ENCODE assay signal across 16 mouse cellular contexts in the genomic region with DNA sequence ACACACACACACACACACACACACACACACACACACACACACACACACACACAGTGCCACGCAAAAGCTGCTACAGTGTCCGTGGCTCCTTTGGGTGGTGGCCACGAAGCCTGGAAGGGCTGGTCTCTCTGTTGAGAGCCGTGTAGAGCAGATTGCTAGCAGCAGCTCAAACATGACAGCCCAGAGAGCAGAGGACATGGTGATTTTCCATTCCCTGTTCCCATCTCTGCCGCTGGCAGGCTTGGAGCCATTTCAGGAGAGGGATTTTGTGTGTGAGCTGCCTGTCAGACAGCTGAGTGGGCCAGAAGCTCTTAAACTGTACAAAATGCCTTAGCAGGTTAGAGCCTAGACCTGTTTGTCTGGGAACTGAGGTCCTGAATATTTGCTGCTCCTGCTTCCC. TPM values are rescaled to one million over a fixed set of nuclear protein-coding genes. Genes with fewer than 3 reads are reported as not detected.
DNase-seq lines count a peak whose midpoint lies in the region; ATAC-seq and TF ChIP-seq lines count a peak whose summit lies in the region.
"Had no signal": no experiment of that assay in that cellular context is flagged by ENCODE, and none has a peak within 500 bp of the region (broad histone marks: within the 10 kb centered on the region; RNA-seq: fewer than 3 reads in every experiment).

No protein-coding gene starts in this region.

- 68% methylated on average over 5 of the region's 5 CpGs for WGBS in kidney, embryonic 14.5 days
- 61% methylated on average over 5 of the region's 5 CpGs for WGBS in embryonic facial prominence, embryonic 10.5 days
- WGBS in limb, embryonic 10.5 days, result 66% methylated on average over 5 of the region's 5 CpGs

- no peaks in the 10 kb centered on the region; the same call in 1 of the 2 replicates for H3K36me3 ChIP-seq in kidney, embryonic 14.5 days (ENCODE audit: control insufficient read depth, insufficient read depth, low read length)
- peaks cover 65% of the 10 kb centered on the region for H3K36me3 ChIP-seq in embryonic facial prominence, embryonic 10.5 days (replicated peaks)
- H3K36me3 ChIP-seq in limb, embryonic 10.5 days, result peaks cover 60% of the 10 kb centered on the region
- H3K36me3 ChIP-seq: liver, embryonic 13.5 days had no signal

- peak overlapping the region; percentile 57; the same call in 1 of the 2 replicates for H3K27ac ChIP-seq in kidney, embryonic 14.5 days (ENCODE audit: low read depth, low read length)
- peak overlapping the region; percentile 69 for H3K27ac ChIP-seq in embryonic facial prominence, embryonic 10.5 days (replicated peaks)
- peak overlapping the region; percentile 67 for H3K27ac ChIP-seq in limb, embryonic 10.5 days
- H3K27ac ChIP-seq in gastrocnemius, adult 2 months, result no peak overlapping the region
- H3K27ac ChIP-seq: liver, embryonic 13.5 days had no signal

- no peak overlapping the region for H3K9ac ChIP-seq in kidney, embryonic 14.5 days (ENCODE audit: low read depth, low read length)
- H3K9ac ChIP-seq: liver, embryonic 13.5 days had no signal

- DNase-seq in cerebellum, postnatal 36 days, result peak; percentile 37 to 40
- DNase-seq in cerebellum, adult 9-11 months, result no peak
- no peak for DNase-seq in kidney, adult 11 months
- no peak for DNase-seq in embryonic facial prominence, embryonic 10.5 days (ENCODE audit: low spot score)
- no peak for DNase-seq in limb, embryonic 10.5 days (ENCODE audit: low spot score)
- no peak for DNase-seq in natural killer cell, adult 2 months (ENCODE audit: low spot score in 2 of 2)
- no peak for DNase-seq in gastrocnemius, adult 2 months
- DNase-seq: liver, embryonic 13.5 days; right cerebral cortex, postnatal 4 days; thymus, postnatal 25 days had no signal

- intact Hi-C loops in gastrocnemius, adult 2 months (cut with DNase I), result no loop called here

- H3K4me2 ChIP-seq in kidney, embryonic 14.5 days (replicated peaks; ENCODE audit: low read depth, low read length), result no peak overlapping the region
- H3K4me2 ChIP-seq: liver, embryonic 13.5 days had no signal

- TF ChIP-seq CTCF in gastrocnemius, adult 2 months (IDR thresholded peaks at IDR 0.05), result no peak

- peaks cover 17% of the 10 kb centered on the region; the same call in 1 of the 2 replicates for H3K4me1 ChIP-seq in kidney, embryonic 14.5 days (ENCODE audit: control insufficient read depth, insufficient read depth, low read length)
- H3K4me1 ChIP-seq in embryonic facial prominence, embryonic 10.5 days, result peaks cover 61% of the 10 kb centered on the region
- peaks cover 32% of the 10 kb centered on the region for H3K4me1 ChIP-seq in limb, embryonic 10.5 days

- no peaks in the 10 kb centered on the region for H3K9me3 ChIP-seq in kidney, embryonic 14.5 days (ENCODE audit: control insufficient read depth, low read length)
- H3K9me3 ChIP-seq in embryonic facial prominence, embryonic 10.5 days, result no peaks in the 10 kb centered on the region
- H3K9me3 ChIP-seq in limb, embryonic 10.5 days (replicated peaks), result no peaks in the 10 kb centered on the region
- H3K9me3 ChIP-seq: liver, embryonic 13.5 days had no signal

- H3K4me3 ChIP-seq in kidney, embryonic 14.5 days (ENCODE audit: low read length), result no peak overlapping the region
- H3K4me3 ChIP-seq in embryonic facial prominence, embryonic 10.5 days, result no peak overlapping the region
- H3K4me3 ChIP-seq in limb, embryonic 10.5 days, result no peak overlapping the region
- no peak overlapping the region for H3K4me3 ChIP-seq in gastrocnemius, adult 2 months
- H3K4me3 ChIP-seq: liver, embryonic 13.5 days had no signal

- no peak for ATAC-seq in kidney, embryonic 14.5 days (ENCODE audit: low FRiP score, low TSS enrichment)

- no peaks in the 10 kb centered on the region for H3K27me3 ChIP-seq in kidney, embryonic 14.5 days (ENCODE audit: control insufficient read depth, insufficient read depth, low read length)
- no peaks in the 10 kb centered on the region for H3K27me3 ChIP-seq in embryonic facial prominence, embryonic 10.5 days (replicated peaks; ENCODE audit: low read depth, poor library complexity, severe bottlenecking)
- H3K27me3 ChIP-seq in limb, embryonic 10.5 days (ENCODE audit: low read depth, poor library complexity, severe bottlenecking), result no peaks in the 10 kb centered on the region
- H3K27me3 ChIP-seq: liver, embryonic 13.5 days; Patski had no signal

RNA-seq across cellular contexts. Expression of a gene that starts 20.1 kb away (rescaled TPM):
- 9.0 and 9.9 TPM in 2 replicates for polyA plus RNA-seq in kidney, embryonic 14.5 days (2014; fragmentation: Nextera tagmentation; extraction: Ambion mirVana)
- polyA plus RNA-seq in embryonic facial prominence, embryonic 10.5 days (2016; fragmentation: Nextera tagmentation; extraction: Ambion mirVana), result 12.4 and 13.7 TPM in 2 replicates
- 9.7 and 11.2 TPM in 2 replicates for polyA plus RNA-seq in limb, embryonic 10.5 days (2016; fragmentation: Nextera tagmentation; extraction: Ambion mirVana)
- not detected for total RNA-seq in gastrocnemius, adult 2 months (2021)

RNA-seq across cellular contexts. Expression of a gene that starts 34.6 kb away (rescaled TPM):
- polyA plus RNA-seq in kidney, embryonic 14.5 days (2014; fragmentation: Nextera tagmentation; extraction: Ambion mirVana), result not detected in 2 replicates
- not detected in 2 replicates for polyA plus RNA-seq in embryonic facial prominence, embryonic 10.5 days (2016; fragmentation: Nextera tagmentation; extraction: Ambion mirVana)
- polyA plus RNA-seq in limb, embryonic 10.5 days (2016; fragmentation: Nextera tagmentation; extraction: Ambion mirVana), result not detected in 2 replicates
- total RNA-seq in gastrocnemius, adult 2 months (2021), result not detected
- total RNA-seq: layer of hippocampus, postnatal 10 days had no signal
- polyA plus RNA-seq: C2C12; gonadal fat pad, adult 2 months; liver, embryonic 13.5 days; neural tube, embryonic 11.5 days had no signal

RNA-seq across cellular contexts. Expression of a gene that starts 38.1 kb away (rescaled TPM):
- polyA plus RNA-seq in kidney, embryonic 14.5 days (2014; fragmentation: Nextera tagmentation; extraction: Ambion mirVana), result 25.8 and 31.1 TPM in 2 replicates
- polyA plus RNA-seq in embryonic facial prominence, embryonic 10.5 days (2016; fragmentation: Nextera tagmentation; extraction: Ambion mirVana), result 37.8 and 39.6 TPM in 2 replicates
- polyA plus RNA-seq in limb, embryonic 10.5 days (2016; fragmentation: Nextera tagmentation; extraction: Ambion mirVana), result 36.3 and 40.6 TPM in 2 replicates
- under 1 TPM in 1 of 2 experiments, not detected in 1; 0.33 TPM for total RNA-seq in gastrocnemius, adult 2 months (2021)

Comparison
In these comparisons a context has a peak if more than half of its experiments do, and no peak if none do; other contexts are left out.
1. DNase-seq: peak in cerebellum, postnatal 36 days (2 of 2); none in cerebellum, adult 9-11 months (single experiment), kidney, adult 11 months (single experiment), embryonic facial prominence, embryonic 10.5 days (single experiment), limb, embryonic 10.5 days (single experiment), natural killer cell, adult 2 months (0 of 2) and gastrocnemius, adult 2 months (single experiment).